8 mouse cellular contexts compared by ENCODE assay signal in the genomic region with DNA sequence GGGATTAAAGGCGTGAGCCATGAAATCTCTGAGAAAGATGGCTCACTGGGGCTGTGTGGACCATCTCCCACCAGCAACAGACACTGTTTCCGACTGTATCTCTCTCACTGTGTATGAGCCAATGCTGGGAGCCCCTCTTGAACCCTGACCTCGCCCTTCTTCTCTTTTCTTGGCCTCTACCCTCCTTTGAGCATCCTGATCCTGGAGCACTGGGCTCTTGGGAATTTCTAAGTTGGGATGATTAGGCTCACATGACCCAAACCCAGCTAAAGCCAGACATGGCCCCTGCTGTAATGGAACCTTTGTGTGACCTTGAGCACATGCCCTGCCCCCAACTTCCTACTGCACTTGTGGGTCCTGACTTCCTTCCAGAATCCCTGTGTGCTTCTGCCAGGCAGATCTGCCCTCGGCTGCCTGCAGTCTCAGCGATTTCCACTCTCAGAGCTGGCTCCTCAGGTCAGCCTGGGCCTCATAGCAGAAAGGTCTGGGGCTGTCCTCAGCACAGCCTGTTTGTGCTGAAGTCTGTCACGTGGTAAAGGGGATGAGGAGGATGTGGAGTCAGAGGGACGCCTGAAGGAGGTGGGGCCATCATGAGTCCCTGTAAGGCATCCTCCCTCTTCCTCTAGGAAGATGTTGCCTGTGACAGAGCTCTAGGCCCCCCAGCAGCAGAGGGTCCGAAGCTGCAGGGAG.
DNase-seq lines count a peak whose midpoint lies in the region; ATAC-seq lines count a peak whose summit lies in the region.
"Had no signal": no experiment of that assay in that cellular context is flagged by ENCODE, and none has a peak within 500 bp of the region (broad histone marks: within the 10 kb centered on the region; RNA-seq: fewer than 3 reads in every experiment).

No protein-coding gene starts in this region.

- H3K4me3 ChIP-seq in hindbrain, embryonic 11.5 days (ENCODE audit: low read depth, low read length) = no peak overlapping the region
- no peak overlapping the region for H3K4me3 ChIP-seq in hindbrain, embryonic 12.5 days
- no peak overlapping the region for H3K4me3 ChIP-seq in midbrain, embryonic 13.5 days (replicated peaks)
- no peak overlapping the region for H3K4me3 ChIP-seq in midbrain, embryonic 14.5 days (replicated peaks; ENCODE audit: low read depth, low read length)
- no peak overlapping the region for H3K4me3 ChIP-seq in limb, embryonic 10.5 days
- no peak overlapping the region for H3K4me3 ChIP-seq in neural tube, embryonic 15.5 days (replicated peaks)

- no peaks in the 10 kb centered on the region for H3K36me3 ChIP-seq in hindbrain, embryonic 11.5 days (ENCODE audit: control insufficient read depth, insufficient read depth, low read length)
- peaks cover 7% of the 10 kb centered on the region for H3K36me3 ChIP-seq in hindbrain, embryonic 12.5 days
- H3K36me3 ChIP-seq in midbrain, embryonic 13.5 days = peaks cover 35% of the 10 kb centered on the region
- H3K36me3 ChIP-seq in midbrain, embryonic 14.5 days (ENCODE audit: control insufficient read depth, insufficient read depth, low read length) = peaks cover 31% of the 10 kb centered on the region
- H3K36me3 ChIP-seq in limb, embryonic 10.5 days = peaks cover 28% of the 10 kb centered on the region
- H3K36me3 ChIP-seq in neural tube, embryonic 15.5 days = peaks cover 18% of the 10 kb centered on the region

- no peak overlapping the region for H3K27ac ChIP-seq in hindbrain, embryonic 11.5 days (ENCODE audit: low read depth, low read length)
- no peak overlapping the region for H3K27ac ChIP-seq in hindbrain, embryonic 12.5 days
- H3K27ac ChIP-seq in midbrain, embryonic 13.5 days = no peak overlapping the region
- no peak overlapping the region for H3K27ac ChIP-seq in midbrain, embryonic 14.5 days (replicated peaks; ENCODE audit: low read depth, low read length)
- H3K27ac ChIP-seq in limb, embryonic 10.5 days = peak overlapping the region; percentile 47; the same call in 1 of the 2 replicates
- no peak overlapping the region for H3K27ac ChIP-seq in neural tube, embryonic 15.5 days (replicated peaks)

- H3K4me2 ChIP-seq in hindbrain, embryonic 11.5 days (replicated peaks; ENCODE audit: low read depth, low read length) = no peak overlapping the region
- no peak overlapping the region for H3K4me2 ChIP-seq in hindbrain, embryonic 12.5 days (replicated peaks)
- H3K4me2 ChIP-seq in midbrain, embryonic 13.5 days (replicated peaks) = no peak overlapping the region
- no peak overlapping the region for H3K4me2 ChIP-seq in midbrain, embryonic 14.5 days (ENCODE audit: low read length)
- H3K4me2 ChIP-seq in neural tube, embryonic 15.5 days = no peak overlapping the region

- H3K9ac ChIP-seq in hindbrain, embryonic 11.5 days (ENCODE audit: low read depth, low read length) = no peak overlapping the region
- H3K9ac ChIP-seq in hindbrain, embryonic 12.5 days = no peak overlapping the region
- H3K9ac ChIP-seq in midbrain, embryonic 13.5 days (replicated peaks) = no peak overlapping the region
- H3K9ac ChIP-seq in midbrain, embryonic 14.5 days (replicated peaks; ENCODE audit: low read length) = no peak overlapping the region
- H3K9ac ChIP-seq in neural tube, embryonic 15.5 days (replicated peaks) = no peak overlapping the region
- H3K9ac ChIP-seq: forebrain, postnatal 0 days had no signal

- ATAC-seq in hindbrain, embryonic 11.5 days (ENCODE audit: low FRiP score) = 0 out of 2 replicates have a peak, but pooled peaks have one; percentile 6
- no peak for ATAC-seq in hindbrain, embryonic 12.5 days (ENCODE audit: low FRiP score)
- peak; percentile 41 for ATAC-seq in midbrain, embryonic 13.5 days
- no peak for ATAC-seq in midbrain, embryonic 14.5 days (ENCODE audit: low FRiP score, low TSS enrichment)
- 0 out of 2 replicates have a peak, but pooled peaks have one; percentile 12 for ATAC-seq in neural tube, embryonic 15.5 days (ENCODE audit: low FRiP score)

- H3K4me1 ChIP-seq in hindbrain, embryonic 11.5 days (replicated peaks; ENCODE audit: control insufficient read depth, insufficient read depth, low read length) = no peaks in the 10 kb centered on the region
- peaks cover 7% of the 10 kb centered on the region; the same call in 1 of the 2 replicates for H3K4me1 ChIP-seq in hindbrain, embryonic 12.5 days
- peaks cover 3% of the 10 kb centered on the region; the same call in 1 of the 2 replicates for H3K4me1 ChIP-seq in midbrain, embryonic 13.5 days (replicated peaks)
- H3K4me1 ChIP-seq in midbrain, embryonic 14.5 days (ENCODE audit: control insufficient read depth, insufficient read depth, low read length) = no peaks in the 10 kb centered on the region
- H3K4me1 ChIP-seq in limb, embryonic 10.5 days = peaks cover 11% of the 10 kb centered on the region
- peaks cover 3% of the 10 kb centered on the region; the same call in 1 of the 2 replicates for H3K4me1 ChIP-seq in neural tube, embryonic 15.5 days

- no peak for DNase-seq in hindbrain, embryonic 11.5 days (ENCODE audit: low spot score)
- no peak for DNase-seq in midbrain, embryonic 14.5 days
- DNase-seq in limb, embryonic 10.5 days (ENCODE audit: low spot score) = no peak
- DNase-seq in adrenal gland, postnatal 4 days (ENCODE audit: low spot score in 2 of 2) = no peak

- WGBS in hindbrain, embryonic 11.5 days = 71% methylated on average over 8 of the region's 8 CpGs
- 75% methylated on average over 8 of the region's 8 CpGs for WGBS in hindbrain, embryonic 12.5 days
- WGBS in midbrain, embryonic 13.5 days = 72% methylated on average over 8 of the region's 8 CpGs
- 73% methylated on average over 8 of the region's 8 CpGs for WGBS in midbrain, embryonic 14.5 days
- 70% methylated on average over 8 of the region's 8 CpGs for WGBS in limb, embryonic 10.5 days
- WGBS in neural tube, embryonic 15.5 days = 74% methylated on average over 8 of the region's 8 CpGs

- no peaks in the 10 kb centered on the region for H3K27me3 ChIP-seq in hindbrain, embryonic 11.5 days (ENCODE audit: control insufficient read depth, insufficient read depth, low read length)
- no peaks in the 10 kb centered on the region for H3K27me3 ChIP-seq in hindbrain, embryonic 12.5 days
- H3K27me3 ChIP-seq in midbrain, embryonic 13.5 days = no peaks in the 10 kb centered on the region
- no peaks in the 10 kb centered on the region for H3K27me3 ChIP-seq in midbrain, embryonic 14.5 days (ENCODE audit: control insufficient read depth, insufficient read depth, low read length)
- no peaks in the 10 kb centered on the region for H3K27me3 ChIP-seq in limb, embryonic 10.5 days (ENCODE audit: low read depth, poor library complexity, severe bottlenecking)
- H3K27me3 ChIP-seq in neural tube, embryonic 15.5 days (replicated peaks) = no peaks in the 10 kb centered on the region

- no peaks in the 10 kb centered on the region for H3K9me3 ChIP-seq in hindbrain, embryonic 11.5 days (ENCODE audit: control insufficient read depth, low read length)
- H3K9me3 ChIP-seq in hindbrain, embryonic 12.5 days (replicated peaks) = no peaks in the 10 kb centered on the region
- H3K9me3 ChIP-seq in midbrain, embryonic 13.5 days = no peaks in the 10 kb centered on the region
- H3K9me3 ChIP-seq in midbrain, embryonic 14.5 days (ENCODE audit: control insufficient read depth, low read length) = no peaks in the 10 kb centered on the region
- no peaks in the 10 kb centered on the region for H3K9me3 ChIP-seq in limb, embryonic 10.5 days (replicated peaks)
- no peaks in the 10 kb centered on the region for H3K9me3 ChIP-seq in neural tube, embryonic 15.5 days (replicated peaks)

Comparison
In these comparisons a context has a peak if more than half of its experiments do, and no peak if none do; other contexts are left out.
1. ATAC-seq: peak in hindbrain, embryonic 11.5 days (single experiment), midbrain, embryonic 13.5 days (single experiment) and neural tube, embryonic 15.5 days (single experiment); none in hindbrain, embryonic 12.5 days (single experiment) and midbrain, embryonic 14.5 days (single experiment).